Mouse (Mus musculus): ENCODE measurements around the gene Srsf11. TPM values are rescaled to one million over a fixed set of nuclear protein-coding genes. Genes with fewer than 3 reads are reported as not detected.
A peak's percentile ranks its signal among the peaks of the same experiment; 100 is the strongest.

Gene Srsf11
- 52.6 and 53.8 TPM in 2 replicates for total RNA-seq (2014; rRNA removed)
- polyA plus RNA-seq (2012; rRNA removed), result 84.9 and 130 TPM in 2 replicates

- no peaks in the 10 kb centered on the region for H3K27me3 ChIP-seq (ENCODE audit: control insufficient read depth, insufficient read depth, low read length)
- H3K36me3 ChIP-seq (ENCODE audit: control insufficient read depth, insufficient read depth, low read length), result no peaks in the 10 kb centered on the region
- peak; percentile 81 for DNase-seq (ENCODE audit: extremely low read depth, low read depth, low spot score)
- H3K27ac ChIP-seq (replicated peaks; ENCODE audit: insufficient read depth, low read depth, low read length), result peak within 1 kb of the TSS; percentile 85
- peaks cover 15% of the 10 kb centered on the region; the same call in 1 of the 2 replicates for H3K79me2 ChIP-seq (ENCODE audit: control insufficient read depth, insufficient read depth, low read length)
- H3K4me1 ChIP-seq (ENCODE audit: control insufficient read depth, insufficient read depth, low read length), result peaks cover 15% of the 10 kb centered on the region; the same call in 1 of the 2 replicates
- peak; percentile 70; the same call in 1 of the 2 replicates for TF ChIP-seq POLR2A (IDR thresholded peaks at IDR 0.05; ENCODE audit: extremely low read depth, insufficient read depth, low read length)
- no peak for TF ChIP-seq CTCF (IDR thresholded peaks at IDR 0.05; ENCODE audit: low read depth, low read length)
- WGBS, result under 1% methylated on average over 55 of the region's 55 CpGs
- H3K9ac ChIP-seq (ENCODE audit: low read depth, low read length), result peak within 1 kb of the TSS; percentile 88
- peak within 1 kb of the TSS; percentile 84 for H3K4me3 ChIP-seq (ENCODE audit: insufficient read depth, low read depth, low read length)
Observed at GRCm38 (mm10) chr3:158036329-158036988, at the start of gene Srsf11, which contains the start of gene Lrrc40. Gene Srsf11, minus strand, starts transcription at chr3:158036639. Gene Lrrc40, plus strand, starts transcription at chr3:158036662.

- H3K36me3 ChIP-seq (ENCODE audit: control insufficient read depth, insufficient read depth, low read length), result no peaks in the 10 kb centered on the region
- DNase-seq (ENCODE audit: extremely low read depth, low read depth, low spot score), result no peak
- TF ChIP-seq POLR2A (IDR thresholded peaks at IDR 0.05; ENCODE audit: extremely low read depth, insufficient read depth, low read length) (no peak), CTCF (IDR thresholded peaks at IDR 0.05; ENCODE audit: low read depth, low read length) (no peak)
- WGBS, result 71% methylated on average over 5 of the region's 5 CpGs
- no peaks in the 10 kb centered on the region for H3K79me2 ChIP-seq (ENCODE audit: control insufficient read depth, insufficient read depth, low read length)
- no peaks in the 10 kb centered on the region for H3K27me3 ChIP-seq (ENCODE audit: control insufficient read depth, insufficient read depth, low read length)
- no peaks in the 10 kb centered on the region for H3K4me1 ChIP-seq (ENCODE audit: control insufficient read depth, insufficient read depth, low read length)
- H3K4me3 ChIP-seq (ENCODE audit: insufficient read depth, low read depth, low read length), result no peak overlapping the region
- no peak overlapping the region for H3K27ac ChIP-seq (replicated peaks; ENCODE audit: insufficient read depth, low read depth, low read length)
- no peak overlapping the region for H3K9ac ChIP-seq (ENCODE audit: low read depth, low read length)
Observed at GRCm38 (mm10) chr3:158077828-158078227, 41.4 kb upstream of the Srsf11 start.

GRCm38 (mm10) chr3:158077380-158077772 is 40.9 kb upstream of the Srsf11 start:
- H3K27me3 ChIP-seq (ENCODE audit: control insufficient read depth, insufficient read depth, low read length), result no peaks in the 10 kb centered on the region
- DNase-seq (ENCODE audit: extremely low read depth, low read depth, low spot score), result no peak
- TF ChIP-seq POLR2A (IDR thresholded peaks at IDR 0.05; ENCODE audit: extremely low read depth, insufficient read depth, low read length) (no peak), CTCF (IDR thresholded peaks at IDR 0.05; ENCODE audit: low read depth, low read length) (no peak)
- no peak overlapping the region for H3K9ac ChIP-seq (ENCODE audit: low read depth, low read length)
- no peaks in the 10 kb centered on the region for H3K36me3 ChIP-seq (ENCODE audit: control insufficient read depth, insufficient read depth, low read length)
- 29% methylated on average over 1 of the region's 1 CpGs for WGBS
- H3K79me2 ChIP-seq (ENCODE audit: control insufficient read depth, insufficient read depth, low read length), result no peaks in the 10 kb centered on the region
- no peak overlapping the region for H3K27ac ChIP-seq (replicated peaks; ENCODE audit: insufficient read depth, low read depth, low read length)
- no peak overlapping the region for H3K4me3 ChIP-seq (ENCODE audit: insufficient read depth, low read depth, low read length)
- no peaks in the 10 kb centered on the region for H3K4me1 ChIP-seq (ENCODE audit: control insufficient read depth, insufficient read depth, low read length)

GRCm38 (mm10) chr3:158076685-158077379 is 40.4 kb upstream of the Srsf11 start:
- Histone ChIP-seq H3K4me1 (ENCODE audit: control insufficient read depth, insufficient read depth, low read length) (no peaks in the 10 kb centered on the region), H3K27ac (replicated peaks; ENCODE audit: insufficient read depth, low read depth, low read length) (no peak overlapping the region), H3K4me3 (ENCODE audit: insufficient read depth, low read depth, low read length) (no peak overlapping the region), H3K79me2 (ENCODE audit: control insufficient read depth, insufficient read depth, low read length) (no peaks in the 10 kb centered on the region), H3K9ac (ENCODE audit: low read depth, low read length) (no peak overlapping the region), H3K27me3 (ENCODE audit: control insufficient read depth, insufficient read depth, low read length) (no peaks in the 10 kb centered on the region), H3K36me3 (ENCODE audit: control insufficient read depth, insufficient read depth, low read length) (no peaks in the 10 kb centered on the region)
- peak; percentile 51 for DNase-seq (ENCODE audit: extremely low read depth, low read depth, low spot score)
- TF ChIP-seq POLR2A (IDR thresholded peaks at IDR 0.05; ENCODE audit: extremely low read depth, insufficient read depth, low read length), result no peak
- peak; percentile 40 for TF ChIP-seq CTCF (IDR thresholded peaks at IDR 0.05; ENCODE audit: low read depth, low read length)
- WGBS, result 37% methylated on average over 4 of the region's 4 CpGs

- H3K27ac ChIP-seq (replicated peaks; ENCODE audit: insufficient read depth, low read depth, low read length), result no peak overlapping the region
- TF ChIP-seq POLR2A (IDR thresholded peaks at IDR 0.05; ENCODE audit: extremely low read depth, insufficient read depth, low read length) (no peak), CTCF (IDR thresholded peaks at IDR 0.05; ENCODE audit: low read depth, low read length) (no peak)
- WGBS, result 86% methylated on average over 2 of the region's 2 CpGs
- no peak overlapping the region for H3K4me3 ChIP-seq (ENCODE audit: insufficient read depth, low read depth, low read length)
- no peak overlapping the region for H3K9ac ChIP-seq (ENCODE audit: low read depth, low read length)
- H3K36me3 ChIP-seq (ENCODE audit: control insufficient read depth, insufficient read depth, low read length), result no peaks in the 10 kb centered on the region
- no peaks in the 10 kb centered on the region for H3K4me1 ChIP-seq (ENCODE audit: control insufficient read depth, insufficient read depth, low read length)
- no peaks in the 10 kb centered on the region for H3K79me2 ChIP-seq (ENCODE audit: control insufficient read depth, insufficient read depth, low read length)
- no peak for DNase-seq (ENCODE audit: extremely low read depth, low read depth, low spot score)
- H3K27me3 ChIP-seq (ENCODE audit: control insufficient read depth, insufficient read depth, low read length), result no peaks in the 10 kb centered on the region
Observed at GRCm38 (mm10) chr3:158075004-158075403, 38.6 kb upstream of the Srsf11 start.

Data from liver, adult 2 months (tissue).